Mouse (Mus musculus): ENCODE measurements around the gene Vps51.

DNA sequence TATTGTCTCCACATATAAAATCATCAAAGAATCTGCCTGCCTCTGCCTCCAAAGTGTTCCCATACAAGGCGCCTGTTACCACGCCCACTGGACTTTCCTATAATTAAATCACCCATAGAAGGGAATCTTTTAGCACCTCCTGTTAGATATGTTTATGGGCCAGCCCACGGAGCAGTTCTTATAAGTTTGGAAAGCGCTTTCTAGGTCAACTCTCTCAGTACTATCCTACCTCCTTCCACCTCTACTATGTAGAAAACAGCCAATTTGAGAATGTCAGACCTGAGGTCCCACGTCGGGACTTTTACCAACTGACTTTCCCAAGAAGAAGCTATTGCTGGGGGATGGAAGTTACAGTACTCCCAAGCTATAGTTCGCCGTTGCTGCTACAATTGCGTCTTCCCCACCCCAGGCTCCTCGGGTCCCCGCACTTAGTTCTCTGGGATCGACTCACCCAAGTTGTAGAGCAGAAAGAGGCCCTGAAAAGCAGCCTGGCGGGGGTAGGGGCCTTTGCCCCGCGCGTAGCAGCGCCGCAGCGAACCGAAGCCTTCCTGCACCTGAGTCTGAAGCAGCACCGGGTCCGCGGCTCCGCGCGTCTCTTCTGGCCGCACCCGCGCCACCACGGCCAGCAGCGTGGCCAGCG is 40.4 kb upstream of the Vps51 start:
- TF ChIP-seq POLR2A (IDR thresholded peaks at IDR 0.05; ENCODE audit: insufficient read depth, low read depth, low read length) (no peak), CTCF (IDR thresholded peaks at IDR 0.05; ENCODE audit: insufficient read depth, low read depth, low read length) (no peak)
